Mouse (Mus musculus) myocyte (in vitro differentiated cells): ENCODE data around the gene Igsf9b.

ENCODE experiments used
- CEBPB ChIP-seq: IDR thresholded peaks from 2 replicates; pipeline ENCODE4 v1.6.1; 2011; ENCODE audit warnings: mild to moderate bottlenecking, moderate library complexity; ENCODE audit not compliant: poor library complexity, insufficient read depth, severe bottlenecking
- MAX ChIP-seq: IDR thresholded peaks from one replicate; pipeline ENCODE4 v1.6.1; 2011; ENCODE audit warnings: low read depth, mild to moderate bottlenecking, control low read depth
- MYOD1 ChIP-seq, 3 experiments: IDR thresholded peaks; one replicate each; pipeline ENCODE4 v1.6.1; 2011; ENCODE audit warnings: control low read depth in 2 of 3, low read depth in 2 of 3, mild to moderate bottlenecking in 2 of 3, moderate library complexity in 1 of 3; ENCODE audit not compliant: insufficient read length in 2 of 3, control insufficient read depth in 1 of 3
- MYOG ChIP-seq, 3 experiments: IDR thresholded peaks; one replicate each; pipeline ENCODE4 v1.6.1; 2011; ENCODE audit warnings: control low read depth in 2 of 3, low read depth in 2 of 3, mild to moderate bottlenecking in 2 of 3; ENCODE audit not compliant: insufficient read length in 2 of 3, control insufficient read depth in 1 of 3, insufficient read depth in 1 of 3
- POLR2A ChIP-seq: IDR thresholded peaks from one replicate; pipeline ENCODE4 v1.6.1; 2011; ENCODE audit warnings: low read depth, mild to moderate bottlenecking, control low read depth, moderate library complexity; ENCODE audit not compliant: insufficient read length
- POLR2AphosphoS2 ChIP-seq: IDR thresholded peaks from one replicate; pipeline ENCODE4 v1.6.1; 2011; ENCODE audit warnings: low read depth, control low read depth; ENCODE audit not compliant: insufficient read length
- REST ChIP-seq: IDR thresholded peaks from one replicate; pipeline ENCODE4 v1.6.1; 2011; ENCODE audit warnings: mild to moderate bottlenecking, control low read depth, moderate library complexity; ENCODE audit not compliant: insufficient read depth, insufficient read length
- TCF12 ChIP-seq: IDR thresholded peaks from one replicate; pipeline ENCODE4 v1.6.1; 2011; ENCODE audit warnings: mild to moderate bottlenecking, control low read depth; ENCODE audit not compliant: poor library complexity, insufficient read depth, severe bottlenecking
- TCF3 ChIP-seq: IDR thresholded peaks from one replicate; pipeline ENCODE4 v1.6.1; 2011; ENCODE audit warnings: low read depth, control low read depth; ENCODE audit not compliant: insufficient read length
- USF1 ChIP-seq: IDR thresholded peaks from one replicate; pipeline ENCODE4 v1.6.1; 2011; ENCODE audit warnings: low read depth, mild to moderate bottlenecking, control low read depth, moderate library complexity

DNA sequence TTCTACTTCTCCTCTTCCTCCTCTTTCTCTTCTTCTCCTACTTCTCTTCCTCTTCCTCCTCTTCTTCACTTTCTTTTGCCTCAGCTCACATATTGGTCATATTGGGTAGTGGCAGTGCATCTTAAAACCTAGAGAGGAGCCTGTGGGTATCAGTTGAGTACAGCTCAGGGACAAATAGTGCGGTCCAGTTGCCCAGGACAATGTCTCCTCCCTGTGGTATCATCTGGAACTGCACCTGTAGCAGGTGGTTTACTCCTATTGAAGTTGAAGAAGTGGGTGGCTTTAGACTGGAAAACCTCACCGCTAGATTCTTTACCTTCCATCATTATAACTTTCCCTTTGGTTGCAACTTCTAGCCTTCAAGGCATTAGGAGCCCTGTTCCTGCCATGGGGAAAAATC lies 26.9 kb downstream of the Igsf9b start:
- TF ChIP-seq POLR2A (no peak), POLR2AphosphoS2 (no peak), USF1 (no peak), MYOD1 (IDR thresholded peaks at IDR 0.05; ENCODE audit: control insufficient read depth in 1 of 3, insufficient read length in 2 of 3, low read depth in 2 of 3) (no peak), MYOG (IDR thresholded peaks at IDR 0.05; ENCODE audit: control insufficient read depth in 1 of 3, insufficient read depth in 1 of 3, insufficient read length in 2 of 3, low read depth in 2 of 3) (no peak), CEBPB (no peak), MAX (no peak), TCF12 (no peak), TCF3 (no peak), REST (no peak)
